ENCODE assay signal across 26 mouse cellular contexts in the genomic region with DNA sequence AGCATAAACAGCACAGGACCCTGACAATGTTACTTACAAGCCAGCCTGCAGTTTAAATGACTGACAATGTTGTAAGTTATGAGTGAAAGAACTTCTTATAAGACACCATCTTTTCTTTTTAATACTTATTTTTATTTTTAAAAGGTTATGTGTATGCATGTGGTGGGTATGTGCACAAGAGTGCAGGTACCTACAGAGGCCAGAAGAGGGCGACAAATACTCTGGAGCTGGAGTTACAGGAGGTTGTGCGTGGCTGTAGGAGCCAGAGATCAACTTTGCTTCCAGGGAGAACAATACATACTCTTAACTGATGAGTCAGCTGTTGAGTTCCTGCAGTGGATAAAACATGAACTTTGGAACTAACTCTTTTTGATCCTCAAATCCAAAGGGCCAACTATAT.
DNase-seq lines count a peak whose midpoint lies in the region; TF ChIP-seq lines count a peak whose summit lies in the region.
"Had no signal": no experiment of that assay in that cellular context is flagged by ENCODE, and none has a peak within 500 bp of the region (broad histone marks: within the 10 kb centered on the region; RNA-seq: fewer than 3 reads in every experiment).

No protein-coding gene starts in this region.

- no peak overlapping the region for H3K4me3 ChIP-seq in layer of hippocampus, adult 2 months
- H3K4me3 ChIP-seq in testis, adult 2 months (ENCODE audit: control insufficient read depth, low read depth, low read length) = no peak overlapping the region
- H3K4me3 ChIP-seq: erythroblast, embryonic 14.5 days; heart, embryonic 15.5 days; hindbrain, embryonic 12.5 days; kidney, embryonic 15.5 days; limb, embryonic 10.5 days; limb, embryonic 15.5 days; liver, embryonic 13.5 days; midbrain, embryonic 12.5 days; neural tube, embryonic 13.5 days; stomach, embryonic 15.5 days had no signal

- no peaks in the 10 kb centered on the region for H3K27me3 ChIP-seq in testis, adult 2 months (ENCODE audit: control insufficient read depth, insufficient read depth, low read length)
- H3K27me3 ChIP-seq: hindbrain, embryonic 12.5 days; kidney, embryonic 15.5 days; limb, embryonic 15.5 days; liver, embryonic 13.5 days; midbrain, embryonic 12.5 days; neural tube, embryonic 13.5 days; stomach, embryonic 15.5 days had no signal

- H3K4me1 ChIP-seq in testis, adult 2 months (ENCODE audit: control insufficient read depth, insufficient read depth, low read length) = no peaks in the 10 kb centered on the region
- H3K4me1 ChIP-seq: heart, embryonic 15.5 days; liver, embryonic 13.5 days; stomach, embryonic 15.5 days had no signal

- peak; percentile 56 for TF ChIP-seq CTCF in layer of hippocampus, adult 2 months (conservative IDR thresholded peaks at IDR 0.05)
- peak; percentile 23; the same call in 1 of the 2 replicates for TF ChIP-seq CTCF in testis, adult 2 months (IDR thresholded peaks at IDR 0.05; ENCODE audit: control insufficient read depth, insufficient read depth, insufficient replicate concordance, low read depth, low read length)

- DNase-seq in layer of hippocampus, adult 2 months (ENCODE audit: low spot score in 2 of 2) = no peak
- no peak for DNase-seq in layer of hippocampus, adult 9-10 months (ENCODE audit: low spot score)
- DNase-seq in testis, postnatal 14 days (ENCODE audit: low spot score) = no peak
- DNase-seq in R1 (ENCODE audit: low read depth, low spot score) = peak; percentile 31
- DNase-seq in spleen, adult 18-20 months = no peak
- DNase-seq in urinary bladder, postnatal 36 days (ENCODE audit: low spot score in 2 of 2) = no peak
- DNase-seq: adrenal gland, adult 8-10 months; cerebellum, adult 2 months; cerebellum, postnatal 14 days; gastrocnemius, postnatal 10 days; kidney, adult 11 months; kidney, postnatal 25 days; liver, embryonic 13.5 days; lung, adult 18-20 months; thymus, adult 2 months; thymus, postnatal 36 days had no signal

- no peak for TF ChIP-seq POLR2A in testis, adult 2 months (IDR thresholded peaks at IDR 0.05; ENCODE audit: control insufficient read depth, low read depth, low read length)

- H3K36me3 ChIP-seq in testis, adult 2 months (ENCODE audit: control insufficient read depth, insufficient read depth, low read length) = no peaks in the 10 kb centered on the region
- H3K36me3 ChIP-seq: heart, embryonic 15.5 days; hindbrain, embryonic 12.5 days; kidney, embryonic 15.5 days; limb, embryonic 10.5 days; limb, embryonic 15.5 days; liver, embryonic 13.5 days; stomach, embryonic 15.5 days had no signal

- H3K27ac ChIP-seq in layer of hippocampus, adult 2 months = no peak overlapping the region; the same call in 1 of the 2 replicates
- H3K27ac ChIP-seq in testis, adult 2 months (ENCODE audit: control insufficient read depth, insufficient read depth, low read depth, low read length) = no peak overlapping the region
- H3K27ac ChIP-seq: heart, embryonic 15.5 days; hindbrain, embryonic 12.5 days; kidney, embryonic 15.5 days; limb, embryonic 10.5 days; limb, embryonic 15.5 days; liver, embryonic 13.5 days; midbrain, embryonic 12.5 days; neural tube, embryonic 13.5 days; stomach, embryonic 15.5 days had no signal
